Mouse (Mus musculus): ENCODE data around the gene Kctd14.

- no peak for TF ChIP-seq POLR2A (IDR thresholded peaks at IDR 0.05; ENCODE audit: low read depth, low read length)
- TF ChIP-seq CTCF (conservative IDR thresholded peaks at IDR 0.05; ENCODE audit: insufficient read depth, insufficient read length, low read depth, low read length), result no peak
These were observed 30.7 kb upstream of the Kctd14 start for GRCm38 (mm10) chr7:97420406-97420805.

All from kidney, adult 2 months (tissue).